Mouse (Mus musculus) kidney, postnatal 14 days (tissue): ENCODE results near the gene Tmem163.
A peak's percentile ranks its signal among the peaks of the same experiment; 100 is the strongest.

ENCODE experiments used
- DNase-seq: peaks from one replicate; pipeline ENCODE4 v3.0.0; 2022; ENCODE audit warnings: mixed read lengths

Gene Tmem163

DNA sequence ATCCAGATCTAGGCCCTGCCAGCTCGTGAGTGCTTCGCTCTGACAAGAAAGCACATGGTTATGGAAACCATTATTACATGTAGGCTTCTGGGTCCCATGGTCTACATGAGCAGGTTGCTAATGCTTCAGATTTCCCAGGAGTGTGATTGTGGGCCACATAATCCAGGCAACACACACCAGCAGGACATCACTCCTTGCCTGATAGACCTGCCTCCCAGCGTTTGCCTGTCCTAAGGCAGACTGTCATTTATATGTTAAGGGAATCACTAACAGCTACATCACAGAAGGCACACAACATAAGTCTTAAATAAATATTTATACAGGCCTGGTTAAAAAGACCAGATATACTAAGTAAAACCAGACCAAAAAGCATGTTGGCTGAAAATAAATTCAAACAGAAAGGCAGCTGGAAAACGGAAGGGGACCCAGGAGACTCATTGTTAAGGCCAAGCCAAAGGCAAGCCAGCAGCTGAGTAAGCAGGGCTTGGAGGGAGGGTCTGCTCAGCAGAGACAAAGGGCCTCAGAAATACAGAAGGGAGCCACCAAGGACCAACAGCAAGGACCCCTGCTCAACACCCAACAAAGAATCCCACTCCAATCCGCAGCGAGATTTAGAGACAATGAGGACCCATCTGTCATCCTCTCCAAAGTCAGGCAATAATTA is 123.4 kb downstream of the Tmem163 start:
- no peak for DNase-seq

DNA sequence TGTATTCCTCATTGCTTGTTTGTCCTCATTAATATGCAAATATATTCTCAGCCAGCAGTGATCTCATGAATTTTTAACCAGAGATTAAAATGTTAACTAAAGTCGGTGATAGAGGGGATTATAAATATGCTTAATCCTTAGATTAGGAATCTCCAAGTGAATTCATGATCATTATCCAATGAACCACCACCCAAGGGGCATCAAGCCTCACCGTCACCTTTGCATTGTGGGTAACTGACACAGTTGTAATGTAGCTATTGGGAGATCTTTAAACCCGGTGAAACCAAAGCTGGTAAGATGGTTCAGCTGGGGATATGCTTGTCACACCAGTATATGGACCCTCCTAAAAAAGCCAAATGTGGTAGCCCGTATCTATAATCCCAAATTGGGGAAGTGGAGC is 131.3 kb downstream of the Tmem163 start:
- DNase-seq = no peak

DNA sequence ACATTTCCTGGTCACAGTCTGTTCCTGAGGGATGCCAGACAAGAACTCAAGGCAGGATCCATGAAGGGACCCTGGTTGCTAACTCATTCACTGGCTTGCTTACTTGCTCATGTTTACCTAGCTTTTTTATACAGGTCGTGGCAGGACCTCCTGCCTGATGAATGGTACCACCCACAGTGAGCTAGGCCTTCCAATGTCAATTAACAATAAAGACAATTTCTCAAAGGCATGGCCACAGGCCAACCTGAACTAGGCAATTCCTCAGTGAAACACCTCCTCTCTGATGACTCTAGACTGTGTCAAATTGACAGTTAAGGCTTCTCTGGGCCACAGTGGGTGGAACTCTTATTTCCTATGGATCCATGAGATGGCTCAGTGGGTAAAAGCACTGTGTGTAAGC is 136.6 kb downstream of the Tmem163 start:
- DNase-seq = no peak

DNA sequence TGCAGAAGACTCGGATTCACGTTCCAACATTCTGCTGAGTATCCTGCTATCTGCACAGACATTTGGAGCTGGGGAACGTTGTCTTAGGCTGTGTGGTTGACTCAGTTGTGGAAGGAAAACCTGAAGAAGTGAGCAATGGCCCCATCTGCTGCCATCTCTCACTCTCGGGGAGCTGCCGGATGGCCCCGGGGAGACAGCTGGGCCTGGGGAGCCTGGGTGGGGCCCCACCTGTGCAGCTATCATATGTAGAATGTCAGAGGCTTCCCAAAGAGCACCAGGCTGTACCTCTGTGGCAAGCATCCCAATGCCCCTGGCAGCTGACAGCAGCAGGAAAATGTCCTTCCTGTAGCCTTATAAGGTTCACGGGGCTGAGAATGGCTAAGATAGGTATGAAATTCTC is 137.4 kb downstream of the Tmem163 start:
- no peak for DNase-seq

DNA sequence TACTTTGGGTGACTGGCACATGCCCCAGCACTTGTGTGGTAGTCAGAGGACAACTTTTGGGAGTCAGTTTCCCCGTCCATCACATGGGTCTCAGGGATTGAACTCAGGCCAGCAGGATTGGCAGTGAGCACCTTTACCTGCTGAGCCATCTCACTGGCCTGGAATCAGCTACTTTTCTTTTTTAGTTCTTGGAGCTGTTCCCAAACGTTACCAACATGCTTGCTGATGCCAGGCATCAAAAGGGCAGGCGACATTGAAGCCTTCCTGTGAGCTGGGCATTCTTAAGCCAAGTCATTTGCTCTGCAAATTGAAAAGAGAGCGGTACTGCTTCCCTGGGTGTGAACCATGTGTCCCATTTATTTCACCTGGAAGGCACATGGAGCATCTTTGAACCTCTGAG is 137.8 kb downstream of the Tmem163 start:
- no peak for DNase-seq

DNA sequence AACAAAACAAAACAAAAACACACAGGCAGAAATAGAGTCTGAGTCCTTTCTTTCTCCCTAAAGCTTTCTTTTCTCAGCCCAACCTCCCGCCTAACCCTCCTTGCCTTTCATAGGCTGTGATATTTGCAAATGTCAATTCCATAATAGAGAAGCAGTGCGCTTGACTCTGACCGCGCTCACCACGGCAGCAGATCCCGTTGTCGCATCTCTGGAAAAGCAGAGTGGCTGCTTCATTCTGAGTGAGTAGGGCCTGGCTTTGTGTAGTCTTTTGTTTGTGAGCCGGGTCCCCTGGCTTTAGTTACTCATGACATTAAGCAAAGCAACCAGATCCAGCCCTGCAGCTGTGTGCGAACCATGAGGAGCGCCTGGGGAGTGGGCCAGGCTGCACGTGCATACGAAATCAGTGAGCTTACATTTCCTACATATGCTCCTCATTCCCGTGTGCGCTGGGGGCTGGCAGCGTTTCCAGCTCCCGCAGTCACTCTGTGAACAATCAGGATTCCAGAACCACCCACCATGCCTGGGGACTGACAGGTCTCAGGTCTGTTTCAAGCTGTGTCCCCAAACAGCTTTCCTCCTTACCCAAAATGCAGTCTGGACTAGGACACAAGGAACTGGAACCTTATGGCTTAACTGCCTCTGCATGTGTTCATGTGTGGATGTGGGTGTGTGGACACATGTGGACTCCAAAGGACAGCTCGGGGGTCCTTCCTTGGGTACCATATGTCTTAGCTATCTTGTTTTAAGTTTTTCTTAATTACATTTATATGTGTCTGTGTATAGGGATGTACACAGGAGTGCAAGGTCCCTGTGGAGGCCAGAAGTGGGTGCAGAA is 141.9 kb downstream of the Tmem163 start:
- DNase-seq = no peak

DNA sequence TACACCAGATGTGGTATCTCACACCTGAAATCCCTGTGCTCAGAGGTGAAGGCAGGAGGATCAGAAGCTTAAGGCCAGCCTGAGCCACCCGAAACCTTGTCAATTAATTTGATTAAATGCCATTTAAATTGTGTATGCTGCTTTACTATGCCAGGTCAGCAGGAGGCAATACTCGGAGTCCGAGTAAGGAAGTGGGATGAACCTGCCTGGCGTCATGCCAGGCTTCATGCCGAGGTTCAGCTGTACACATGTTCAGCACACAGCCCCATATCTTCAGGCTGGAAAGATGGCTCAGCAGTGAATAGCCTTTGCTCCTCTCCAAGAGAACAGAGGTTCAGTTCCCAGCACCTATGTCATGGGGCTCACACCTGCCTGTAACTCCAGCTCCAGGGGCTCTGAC is 142.9 kb downstream of the Tmem163 start:
- no peak for DNase-seq

DNA sequence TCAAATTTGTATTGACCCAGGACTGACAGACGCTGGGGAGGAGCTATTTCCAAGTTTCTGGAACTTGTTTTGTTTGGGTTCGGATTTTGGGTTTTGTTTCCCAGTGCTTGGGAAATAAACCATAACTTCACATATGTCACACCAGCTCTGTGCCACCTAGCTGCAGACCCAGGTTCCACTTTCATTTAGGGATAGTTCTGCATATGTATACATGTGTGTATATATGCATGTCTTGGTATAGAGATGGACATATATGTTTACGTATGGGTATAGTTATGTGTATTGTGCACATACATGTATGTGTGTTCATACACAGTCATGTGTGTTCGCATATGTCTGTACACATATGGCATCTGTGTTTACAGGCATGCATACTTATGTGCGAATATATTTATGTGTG is 147.6 kb downstream of the Tmem163 start:
- no peak for DNase-seq

DNA sequence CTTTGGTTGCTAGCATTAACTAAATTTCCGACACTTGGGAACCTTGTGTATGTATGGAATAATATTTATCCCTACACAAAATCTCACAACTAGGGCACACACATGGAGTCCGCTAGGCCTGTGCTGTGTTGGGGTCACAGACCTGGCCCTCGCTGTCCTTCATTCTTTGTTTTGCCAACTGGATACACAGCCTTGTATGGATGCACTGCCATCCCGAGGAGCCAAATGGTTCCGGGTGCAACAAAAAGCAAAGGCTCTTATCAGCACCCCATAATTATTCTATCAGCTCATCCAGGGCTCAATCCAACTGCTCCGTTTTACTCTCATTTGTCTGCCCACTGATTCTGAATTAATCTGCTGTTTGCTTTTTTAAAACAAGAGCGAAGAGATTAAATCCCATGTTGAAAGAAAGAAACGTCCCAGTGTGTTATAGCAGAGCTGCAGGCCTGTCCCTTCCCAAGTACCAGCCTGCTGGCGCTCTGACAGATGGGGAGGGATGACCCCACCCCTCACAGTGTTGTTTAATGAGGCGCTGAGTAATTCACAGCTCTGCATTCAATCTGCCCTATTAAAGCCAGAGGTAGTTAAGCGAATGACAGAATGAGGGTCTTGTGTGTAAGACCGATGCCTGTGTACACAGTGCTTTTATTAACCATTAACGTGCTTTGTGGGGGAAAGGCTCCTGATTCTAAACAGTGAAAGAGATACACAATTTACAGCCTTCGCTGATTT is 148.3 kb downstream of the Tmem163 start:
- DNase-seq = peak; percentile 6

DNA sequence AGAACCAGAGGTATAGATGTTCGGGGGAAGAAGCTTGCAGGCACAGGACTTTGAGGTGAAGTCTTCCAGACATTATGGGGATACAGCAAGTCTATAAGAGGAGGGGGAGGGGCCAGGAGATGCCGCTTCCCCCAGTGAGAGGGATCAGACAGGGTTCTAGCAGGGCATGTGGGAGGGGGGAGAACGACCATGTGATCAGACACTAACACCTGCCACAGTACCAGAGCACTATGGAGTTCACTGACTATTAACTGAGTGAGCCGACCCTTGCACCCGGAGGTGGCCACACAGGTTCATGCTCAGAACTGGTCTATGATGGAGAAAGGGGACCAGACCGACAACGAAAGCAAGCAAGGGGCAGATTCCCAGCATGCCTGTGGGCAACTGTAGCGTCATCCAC is 156.0 kb downstream of the Tmem163 start:
- DNase-seq = no peak

DNA sequence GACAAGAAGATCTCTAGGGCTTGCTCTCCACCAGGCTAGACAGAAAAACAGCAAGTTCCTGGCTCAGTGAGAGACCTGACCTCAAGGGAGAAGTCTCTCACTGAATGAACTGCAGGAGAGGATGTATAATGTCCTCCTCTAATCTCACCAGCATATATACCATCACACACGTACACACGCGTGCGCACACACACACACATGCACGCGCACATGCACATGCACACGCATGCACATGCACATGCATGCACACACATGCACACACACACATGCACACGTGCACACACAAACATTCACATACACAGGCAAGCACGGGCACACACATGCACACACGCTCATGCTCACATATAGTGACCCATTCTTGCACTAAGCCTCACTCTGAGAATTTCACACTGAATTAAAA is 164.5 kb downstream of the Tmem163 start:
- no peak for DNase-seq

DNA sequence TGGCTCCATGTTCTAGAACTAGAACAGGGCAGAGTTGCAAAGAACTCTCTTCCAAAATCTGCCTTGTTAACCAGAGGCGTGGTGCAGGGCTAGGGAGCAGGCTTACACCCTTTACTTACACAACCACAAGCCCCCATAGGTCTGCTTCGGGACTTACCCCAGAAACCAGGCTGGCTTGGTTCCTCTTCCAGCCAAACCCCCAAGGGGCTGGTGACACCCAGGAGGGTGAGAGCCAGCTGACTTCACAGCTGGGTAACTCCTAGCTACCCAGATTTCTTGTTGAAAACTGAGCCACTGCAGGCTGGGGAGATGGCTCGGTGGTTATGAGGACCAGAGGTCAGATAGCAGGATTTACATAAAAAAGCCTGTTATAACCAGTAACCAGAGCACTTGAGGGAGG is 164.9 kb downstream of the Tmem163 start:
- no peak for DNase-seq

DNA sequence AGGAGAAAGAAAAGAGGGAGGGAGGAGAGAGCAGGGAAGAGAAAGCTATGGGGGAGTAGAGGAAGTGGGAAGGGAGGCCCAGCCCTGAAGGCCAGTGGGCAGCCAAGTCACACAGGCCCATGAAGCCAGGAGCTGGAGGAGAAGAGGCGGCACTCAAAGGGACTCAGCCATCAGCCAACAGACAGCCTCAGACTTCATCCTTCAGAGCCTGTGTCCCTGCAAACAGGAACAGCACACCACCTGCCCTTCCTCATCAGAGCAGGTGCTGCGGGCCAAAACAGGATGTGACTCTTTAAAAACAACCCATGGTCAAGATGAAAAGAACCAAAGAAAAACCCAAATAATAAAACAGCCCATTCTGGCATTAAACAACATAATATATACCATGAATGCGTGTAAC is 165.7 kb downstream of the Tmem163 start:
- DNase-seq = no peak

DNA sequence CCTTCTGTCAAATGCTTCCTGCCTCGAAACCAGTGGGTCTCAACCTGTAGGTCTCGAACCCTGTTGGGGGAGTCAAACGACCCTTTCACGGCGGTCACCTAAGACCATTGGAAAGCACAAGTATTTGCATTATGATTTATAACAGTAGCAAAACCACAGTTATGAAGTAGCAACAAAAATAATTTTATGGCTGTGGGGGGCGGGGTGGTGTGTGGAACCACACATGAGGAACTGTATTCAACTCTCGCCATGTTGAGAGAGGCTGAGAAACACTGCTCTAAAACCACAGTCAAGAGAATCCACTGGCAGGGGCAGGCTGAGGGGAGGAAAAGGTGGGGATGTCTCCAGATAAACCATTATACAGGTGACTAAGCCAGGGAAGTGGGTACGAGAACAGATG is 166.2 kb downstream of the Tmem163 start:
- DNase-seq = no peak

DNA sequence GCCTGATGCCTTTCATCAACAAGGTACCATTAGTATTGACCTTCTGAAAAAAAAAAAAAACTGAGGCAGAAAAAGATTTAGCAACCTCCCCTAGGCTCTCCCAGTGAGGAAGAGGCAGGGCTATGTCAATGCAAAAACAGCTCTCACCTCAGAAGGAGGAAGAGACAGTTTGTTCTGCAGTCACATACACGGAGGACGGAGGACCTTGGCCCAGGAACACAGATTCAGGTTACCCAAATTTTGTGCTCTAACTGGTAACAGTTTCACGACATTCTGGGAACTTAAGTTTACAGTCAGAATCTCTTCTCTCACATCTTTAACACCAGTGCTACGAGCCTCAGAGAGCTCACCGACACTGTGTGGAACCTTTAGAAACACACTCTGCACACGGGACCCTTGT is 166.6 kb downstream of the Tmem163 start:
- no peak for DNase-seq

DNA sequence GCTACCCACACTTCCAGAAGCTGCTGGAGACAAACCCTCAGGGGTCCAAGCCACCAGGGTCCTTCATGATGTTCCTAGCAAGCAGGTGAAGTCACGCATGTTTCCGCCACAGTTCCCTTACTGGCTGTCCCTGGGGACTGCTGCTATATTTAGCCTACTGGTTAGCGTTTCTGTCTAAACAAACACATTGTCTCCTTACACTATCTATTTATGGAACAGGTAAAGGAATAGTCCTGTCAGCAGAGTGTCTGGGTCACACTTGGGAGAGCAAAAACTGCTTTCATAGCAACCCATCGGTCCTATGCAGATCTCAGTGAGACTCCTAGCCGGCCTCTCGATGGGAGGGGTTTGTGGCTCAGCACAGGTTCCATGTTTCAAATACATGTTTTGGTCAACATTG is 168.0 kb downstream of the Tmem163 start:
- no peak for DNase-seq

DNA sequence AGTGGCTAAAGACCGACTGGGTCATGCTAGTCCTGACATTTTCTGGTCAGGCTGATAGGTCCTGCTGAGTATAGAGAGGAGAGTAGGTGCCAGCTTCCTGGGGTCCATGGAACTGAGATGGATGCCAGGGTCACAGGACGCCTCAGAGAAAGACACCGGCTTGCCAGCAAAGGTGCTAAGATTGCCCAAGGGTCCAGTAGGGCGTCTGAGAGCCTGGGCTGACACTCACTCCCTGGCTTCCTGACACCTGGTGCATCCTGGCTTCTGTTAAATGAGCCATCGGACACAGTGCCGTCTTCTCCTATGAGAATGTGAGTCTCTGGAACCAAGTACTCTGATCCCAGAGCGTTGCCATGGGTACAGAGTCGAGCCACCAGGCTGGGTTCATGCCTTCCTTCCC is 170.4 kb downstream of the Tmem163 start:
- no peak for DNase-seq

DNA sequence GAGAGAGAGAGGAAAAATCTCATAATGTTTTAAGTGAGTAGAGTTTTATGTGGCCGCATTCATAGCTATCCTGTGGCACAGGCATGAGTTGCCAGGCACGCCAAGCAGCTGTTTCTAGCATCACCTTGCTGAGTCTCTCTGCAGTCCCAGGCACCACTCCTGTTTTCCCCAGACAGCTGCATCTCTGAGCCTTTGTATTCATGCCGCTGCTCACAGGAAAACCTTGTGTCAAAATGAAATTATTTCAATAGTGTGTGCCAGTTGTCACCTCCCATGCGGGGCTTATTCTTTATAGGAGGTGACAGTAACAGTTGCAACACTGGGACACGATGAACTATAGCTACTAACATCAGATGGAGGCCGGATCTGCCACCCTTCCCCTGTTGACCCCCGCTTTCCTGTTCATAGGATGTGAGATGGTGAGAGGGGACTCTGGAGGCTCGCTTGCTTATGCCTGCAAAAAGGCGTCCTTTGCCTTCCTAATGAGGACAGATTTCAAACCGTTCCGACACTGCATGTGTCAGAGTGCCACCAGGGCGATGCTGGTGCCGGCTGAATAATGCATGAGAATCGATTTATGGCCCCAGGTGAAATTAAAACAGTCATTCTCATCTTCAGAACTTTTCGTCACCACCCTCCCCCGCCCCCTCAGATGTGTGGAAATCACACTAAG is 171.1 kb downstream of the Tmem163 start:
- no peak for DNase-seq

DNA sequence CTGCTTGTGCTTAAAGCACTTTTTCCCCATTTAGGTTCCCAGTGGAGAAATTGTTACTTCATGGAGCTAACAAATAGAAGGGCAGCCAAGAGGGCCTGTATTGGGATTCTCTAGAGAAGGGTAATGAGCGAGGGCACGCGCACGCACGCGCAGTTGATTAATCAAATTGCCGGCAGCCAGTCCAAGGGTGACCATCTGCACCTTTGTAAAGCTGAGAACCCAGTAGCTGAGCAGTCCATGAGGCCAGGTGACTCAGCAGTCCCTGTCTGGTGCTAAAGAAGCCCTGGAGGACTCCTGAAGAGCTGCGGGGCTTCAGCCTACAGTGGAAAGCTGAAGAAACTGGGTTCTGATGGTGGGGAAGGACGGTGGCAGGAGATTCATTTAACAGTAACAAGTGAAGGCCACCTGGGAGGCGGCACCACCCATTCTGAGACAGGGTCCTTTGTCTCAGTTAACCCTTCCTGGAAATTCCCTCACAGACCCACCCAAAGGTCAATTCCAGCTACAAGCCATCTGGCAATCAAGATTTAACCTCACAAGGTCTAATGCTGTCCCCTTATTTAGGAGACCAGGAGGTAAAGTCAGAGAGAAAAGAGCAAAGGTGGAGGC is 172.2 kb downstream of the Tmem163 start:
- no peak for DNase-seq

DNA sequence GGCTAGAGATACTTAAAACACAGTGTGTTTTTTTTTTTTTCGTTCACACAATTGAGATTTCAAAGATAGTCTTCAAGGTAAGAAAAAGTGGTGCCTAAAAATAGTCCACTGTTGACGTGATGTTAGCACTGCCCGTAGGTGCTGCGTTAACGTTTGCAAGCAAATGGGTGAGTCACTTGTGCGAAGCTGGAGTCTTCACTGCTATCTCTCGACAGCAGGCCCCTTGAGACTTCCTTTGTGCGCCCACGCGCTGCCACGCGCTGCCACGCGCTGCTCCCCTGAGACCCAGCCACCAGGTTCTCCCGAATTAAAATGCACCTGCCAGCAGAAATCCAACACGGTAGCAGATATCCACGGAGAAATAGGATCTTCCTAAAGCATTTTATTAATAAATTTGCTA is 178.6 kb downstream of the Tmem163 start:
- DNase-seq = no peak

DNA sequence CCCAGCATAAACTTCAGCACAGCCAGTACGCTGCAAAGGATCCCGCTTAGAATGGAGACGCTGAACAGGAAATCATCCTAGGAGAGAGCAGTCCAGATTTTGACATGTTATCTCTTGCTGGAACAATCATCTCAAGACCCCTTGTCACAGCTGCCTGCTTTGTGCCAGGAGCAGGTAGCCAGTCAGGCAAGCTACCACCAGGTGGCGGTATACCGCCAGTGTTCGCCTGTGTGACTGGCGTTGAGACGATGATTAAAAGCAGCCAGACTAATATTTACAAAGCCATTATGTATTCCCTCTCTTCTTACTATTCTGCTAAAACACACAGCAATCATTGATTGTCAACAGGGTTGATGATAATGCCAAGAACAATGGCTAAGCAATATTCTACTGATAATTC is 179.1 kb downstream of the Tmem163 start:
- peak; percentile 82 for DNase-seq

DNA sequence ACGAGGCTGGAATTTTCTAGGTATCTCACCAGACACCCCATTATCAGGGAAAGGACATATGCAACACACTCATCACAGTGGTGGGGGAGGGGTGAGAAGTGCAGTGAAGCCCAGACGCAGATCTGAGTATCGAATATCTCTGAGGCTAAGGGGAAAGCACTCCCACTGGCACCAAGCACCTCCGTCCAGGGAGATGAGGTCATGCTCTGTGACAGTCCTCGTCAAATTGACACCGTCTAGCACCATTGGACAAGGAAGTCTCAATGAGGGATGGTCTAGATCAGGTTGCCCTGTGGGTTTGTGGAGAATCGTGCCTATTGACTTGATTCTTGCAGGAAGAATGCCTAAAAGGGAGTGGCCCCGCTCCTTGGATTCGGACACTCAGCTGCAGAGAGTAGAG is 180.6 kb downstream of the Tmem163 start:
- no peak for DNase-seq
